Mouse (Mus musculus) kidney, embryonic 14.5 days (tissue): Measurements from ENCODE around the gene Kcnk10. TPM values are rescaled to one million over a fixed set of nuclear protein-coding genes. Genes with fewer than 3 reads are reported as not detected.

Source experiments
- ATAC-seq: fragments of 200-750 bp; cut with Nextera tagmentation; 2 replicates; pipeline ENCODE4 v1.8.0; 2017; ENCODE audit warnings: moderate number of reproducible peaks, mild to moderate bottlenecking, moderate TSS enrichment, moderate library complexity; ENCODE audit not compliant: low FRiP score, low TSS enrichment
- H3K27ac ChIP-seq: fragments of 300-500 bp; sonication (generic); 2 replicates; pipeline ENCODE4 v1.5.1; 2014; ENCODE audit warnings: low read depth, mild to moderate bottlenecking, low read length, moderate library complexity, mixed read lengths
- H3K27me3 ChIP-seq: fragments of 300-500 bp; sonication (generic); 2 replicates; pipeline ENCODE4 v1.6.1; 2014; ENCODE audit warnings: mild to moderate bottlenecking, low read length; ENCODE audit not compliant: control insufficient read depth, insufficient read depth
- H3K36me3 ChIP-seq: fragments of 300-500 bp; sonication (generic); 2 replicates; pipeline ENCODE4 v1.6.1; 2014; ENCODE audit warnings: low read length, mixed read lengths; ENCODE audit not compliant: control insufficient read depth, insufficient read depth
- H3K4me1 ChIP-seq: fragments of 300-500 bp; sonication (generic); 2 replicates; pipeline ENCODE4 v1.6.1; 2014; ENCODE audit warnings: low read length, mixed read lengths; ENCODE audit not compliant: control insufficient read depth, insufficient read depth
- H3K4me2 ChIP-seq: fragments of 300-500 bp; sonication (generic); replicated peaks from 2 replicates; pipeline ENCODE4 v1.6.1; 2014; ENCODE audit warnings: low read depth, mild to moderate bottlenecking, low read length
- H3K4me3 ChIP-seq: fragments of 300-500 bp; sonication (generic); 2 replicates; pipeline ENCODE4 v1.5.1; 2014; ENCODE audit warnings: mild to moderate bottlenecking, low read length
- H3K9ac ChIP-seq: fragments of 300-500 bp; sonication (generic); 2 replicates; pipeline ENCODE4 v1.6.1; 2014; ENCODE audit warnings: low read depth, mild to moderate bottlenecking, low read length, moderate library complexity
- H3K9me3 ChIP-seq: fragments of 300-500 bp; sonication (generic); 2 replicates; pipeline ENCODE4 v1.6.1; 2016; ENCODE audit warnings: low read length; ENCODE audit not compliant: control insufficient read depth
- WGBS: fragments of 180-500 bp; shearing (Covaris S2); extraction: QIAGEN DNeasy Blood & Tissue Kit; methylation state at CpG from one replicate; pipeline ENCODE4 v1.1.7; 2014; 5-methylcytosine and 5-hydroxymethylcytosine counted together
- polyA plus RNA-seq: library from polyadenylated mRNA; unstranded; fragments of >200 nt; fragmentation: Nextera tagmentation; extraction: Ambion mirVana; gene quantifications from 2 replicates; pipeline ENCODE4 v1.2.1, GENCODE M21; 2014

Kcnk10 gene
- polyA plus RNA-seq, 1 experiment from 2014 or later = 1.8 TPM

GRCm38 (mm10) chr12:98606595-98607290 is 28.6 kb upstream of the Kcnk10 start:
- H3K4me1 ChIP-seq = no peaks in the 10 kb centered on the region

GRCm38 (mm10) chr12:98605264-98605663 is 27.2 kb upstream of the Kcnk10 start:
- ATAC-seq = no peak
- H3K9ac ChIP-seq = no peak overlapping the region
- H3K27ac ChIP-seq = no peak overlapping the region
- no peaks in the 10 kb centered on the region for H3K4me1 ChIP-seq
- no peaks in the 10 kb centered on the region for H3K9me3 ChIP-seq
- 85% methylated on average over 1 of the region's 1 CpGs for WGBS
- no peak overlapping the region for H3K4me3 ChIP-seq
- no peaks in the 10 kb centered on the region for H3K36me3 ChIP-seq
- H3K27me3 ChIP-seq = no peaks in the 10 kb centered on the region
- no peak overlapping the region for H3K4me2 ChIP-seq

More at GRCm38 (mm10) chr12:98606595-98607290, 28.6 kb upstream of the Kcnk10 start:
- WGBS = 77% methylated on average over 5 of the region's 5 CpGs
- H3K27ac ChIP-seq = no peak overlapping the region
- no peak overlapping the region for H3K9ac ChIP-seq
- H3K4me3 ChIP-seq = no peak overlapping the region
- H3K9me3 ChIP-seq = no peaks in the 10 kb centered on the region
- H3K4me2 ChIP-seq = no peak overlapping the region
- H3K36me3 ChIP-seq = no peaks in the 10 kb centered on the region
- no peaks in the 10 kb centered on the region for H3K27me3 ChIP-seq
- no peak for ATAC-seq

GRCm38 (mm10) chr12:98602114-98602513 is 24.0 kb upstream of the Kcnk10 start:
- no peak overlapping the region for H3K9ac ChIP-seq
- H3K4me2 ChIP-seq = no peak overlapping the region
- no peak for ATAC-seq
- no peak overlapping the region for H3K27ac ChIP-seq
- WGBS = 44% methylated on average over 6 of the region's 6 CpGs
- H3K4me3 ChIP-seq = no peak overlapping the region
- no peaks in the 10 kb centered on the region for H3K4me1 ChIP-seq
- H3K9me3 ChIP-seq = 0 out of 2 replicates have a peak, but pooled peaks cover 4% of the 10 kb centered on the region
- no peaks in the 10 kb centered on the region for H3K27me3 ChIP-seq
- no peaks in the 10 kb centered on the region for H3K36me3 ChIP-seq

DNA sequence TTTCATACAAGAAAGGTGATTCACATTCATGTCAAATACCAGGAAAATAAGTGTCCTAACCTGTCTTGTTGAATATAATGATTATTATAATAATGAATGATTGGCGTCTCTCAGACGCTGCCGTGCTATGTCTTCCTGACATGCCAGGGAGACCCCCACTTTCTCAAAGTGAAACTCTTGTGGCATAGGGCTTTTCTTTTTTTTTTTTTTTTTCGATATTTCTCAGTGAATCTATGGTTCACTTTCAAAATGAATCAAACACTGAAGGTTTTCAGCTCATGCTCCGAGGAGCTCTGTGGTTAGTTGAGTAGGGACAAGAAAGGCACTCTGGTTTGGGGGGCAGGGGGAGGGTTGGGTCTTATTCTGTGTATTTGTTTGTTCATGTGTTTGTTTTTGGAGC is 22.8 kb upstream of the Kcnk10 start:
- Histone ChIP-seq H3K27me3 (no peaks in the 10 kb centered on the region), H3K27ac (no peak overlapping the region), H3K9me3 (0 out of 2 replicates have a peak, but pooled peaks cover 4% of the 10 kb centered on the region), H3K4me2 (no peak overlapping the region), H3K9ac (no peak overlapping the region), H3K36me3 (no peaks in the 10 kb centered on the region), H3K4me3 (no peak overlapping the region), H3K4me1 (no peaks in the 10 kb centered on the region)
- no peak for ATAC-seq
- WGBS = 94% methylated on average over 5 of the region's 5 CpGs

- Histone ChIP-seq H3K27ac (no peak overlapping the region), H3K36me3 (no peaks in the 10 kb centered on the region), H3K9ac (no peak overlapping the region), H3K4me3 (no peak overlapping the region), H3K9me3 (no peaks in the 10 kb centered on the region; the same call in none of the 2 replicates), H3K27me3 (no peaks in the 10 kb centered on the region), H3K4me2 (no peak overlapping the region), H3K4me1 (no peaks in the 10 kb centered on the region)
- 96% methylated on average over 2 of the region's 2 CpGs for WGBS
- ATAC-seq = no peak
Measured at GRCm38 (mm10) chr12:98591016-98591415, 12.9 kb upstream of the Kcnk10 start.

DNA sequence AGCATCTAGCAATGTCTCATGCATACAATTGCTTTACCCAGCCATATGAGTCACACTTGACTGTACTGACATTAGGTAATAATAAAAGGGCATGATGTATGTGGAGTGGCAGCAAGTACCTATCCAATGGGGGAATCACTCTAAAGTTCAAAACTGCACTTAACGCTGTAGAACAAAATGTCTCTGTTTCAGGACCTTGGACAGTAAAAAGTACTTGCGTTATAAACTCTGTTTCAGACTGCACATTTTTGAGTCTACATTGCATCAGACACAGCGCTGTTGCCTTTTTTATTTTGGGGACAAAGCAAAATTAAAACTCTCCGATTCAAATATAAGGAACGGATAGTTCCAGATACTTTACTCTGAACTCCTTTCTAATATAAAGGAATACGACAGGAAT is 10.5 kb upstream of the Kcnk10 start:
- no peak overlapping the region for H3K27ac ChIP-seq
- no peak overlapping the region for H3K4me2 ChIP-seq
- H3K4me1 ChIP-seq = no peaks in the 10 kb centered on the region
- H3K4me3 ChIP-seq = no peak overlapping the region
- no peaks in the 10 kb centered on the region; the same call in none of the 2 replicates for H3K9me3 ChIP-seq
- no peak for ATAC-seq
- no peaks in the 10 kb centered on the region for H3K27me3 ChIP-seq
- WGBS = 64% methylated on average over 6 of the region's 6 CpGs
- no peaks in the 10 kb centered on the region for H3K36me3 ChIP-seq
- H3K9ac ChIP-seq = no peak overlapping the region

GRCm38 (mm10) chr12:98585302-98585701 is 7.2 kb upstream of the Kcnk10 start:
- Histone ChIP-seq H3K4me2 (no peak overlapping the region), H3K27me3 (no peaks in the 10 kb centered on the region), H3K9ac (no peak overlapping the region), H3K36me3 (no peaks in the 10 kb centered on the region), H3K4me3 (no peak overlapping the region), H3K9me3 (no peaks in the 10 kb centered on the region), H3K4me1 (no peaks in the 10 kb centered on the region), H3K27ac (no peak overlapping the region)
- 39% methylated on average over 3 of the region's 3 CpGs for WGBS
- ATAC-seq = no peak

GRCm38 (mm10) chr12:98575942-98576550 is 2.1 kb downstream of the Kcnk10 start:
- Histone ChIP-seq H3K4me1 (0 out of 2 replicates have a peak, but pooled peaks cover 4% of the 10 kb centered on the region), H3K27ac (no peak overlapping the region), H3K4me2 (no peak overlapping the region), H3K9me3 (no peaks in the 10 kb centered on the region), H3K36me3 (no peaks in the 10 kb centered on the region), H3K4me3 (no peak overlapping the region), H3K9ac (no peak overlapping the region), H3K27me3 (peaks cover 58% of the 10 kb centered on the region)
- no peak for ATAC-seq
- whole genome bisulfite sequencing = 77% methylated on average over 8 of the region's 8 CpGs

DNA sequence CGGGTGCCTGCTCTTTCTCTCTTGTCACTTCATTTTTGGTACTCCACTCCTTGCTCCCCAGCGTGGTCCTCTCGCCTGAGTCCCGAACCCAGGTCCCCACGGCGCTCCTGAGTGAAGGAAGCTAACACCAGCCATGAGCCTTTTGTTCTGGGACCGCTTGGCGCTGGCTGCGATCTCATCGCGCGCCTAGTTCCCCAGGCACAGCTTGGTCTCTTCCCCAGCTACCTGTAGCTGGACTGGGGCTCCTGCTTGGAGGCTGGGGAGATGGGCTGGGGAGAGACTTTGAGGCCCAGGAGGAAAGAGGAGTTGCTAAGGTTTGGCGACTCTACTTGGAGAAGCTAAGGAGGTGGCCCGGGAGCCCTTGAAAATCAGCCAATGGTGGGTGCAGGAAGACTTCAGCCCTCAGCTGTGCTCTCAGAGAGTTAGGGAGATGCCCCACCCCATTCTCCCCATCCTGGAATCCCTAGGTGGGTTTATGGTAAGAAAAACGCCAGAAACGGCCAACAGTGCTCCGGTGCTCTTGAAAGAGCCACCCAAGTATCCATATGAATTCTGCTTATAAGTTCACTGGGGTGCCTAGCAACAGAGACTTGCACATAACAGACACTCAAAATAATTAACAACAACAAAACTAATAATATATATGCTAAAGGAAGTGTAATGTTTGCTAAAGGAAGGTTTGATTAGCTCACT is 2.8 kb downstream of the Kcnk10 start:
- Histone ChIP-seq H3K9ac (peak overlapping the region; percentile 65), H3K9me3 (no peaks in the 10 kb centered on the region), H3K27ac (no peak overlapping the region), H3K4me1 (0 out of 2 replicates have a peak, but pooled peaks cover 4% of the 10 kb centered on the region), H3K4me2 (peak overlapping the region; percentile 98), H3K27me3 (peaks cover 58% of the 10 kb centered on the region), H3K4me3 (peak overlapping the region; percentile 71), H3K36me3 (no peaks in the 10 kb centered on the region)
- WGBS = 11% methylated on average over 17 of the region's 17 CpGs
- no peak for ATAC-seq
